Mouse (Mus musculus): ENCODE data around the gene Upp1. TPM values are rescaled to one million over a fixed set of nuclear protein-coding genes. Genes with fewer than 3 reads are reported as not detected.

The Upp1 gene
- polyA plus RNA-seq (2012; rRNA removed) = 2.6 and 3.2 TPM in 2 replicates

- DNase-seq (ENCODE audit: low read depth) = no peak
- TF ChIP-seq POLR2A (IDR thresholded peaks at IDR 0.05; ENCODE audit: borderline replicate concordance, extremely low read depth, insufficient read depth, insufficient read length, poor library complexity, severe bottlenecking) = no peak
- no peak for TF ChIP-seq CTCF (IDR thresholded peaks at IDR 0.05; ENCODE audit: borderline replicate concordance, extremely low read depth, insufficient read depth, insufficient read length)
Measured at GRCm38 (mm10) chr11:9118050-9118420, at the start of gene Upp1. TSS of gene Upp1 (plus strand) at chr11:9118103.

GRCm38 (mm10) chr11:9076444-9076843 lies 41.5 kb upstream of the Upp1 start:
- no peak for TF ChIP-seq CTCF (IDR thresholded peaks at IDR 0.05; ENCODE audit: borderline replicate concordance, extremely low read depth, insufficient read depth, insufficient read length)
- no peak for TF ChIP-seq POLR2A (IDR thresholded peaks at IDR 0.05; ENCODE audit: borderline replicate concordance, extremely low read depth, insufficient read depth, insufficient read length, poor library complexity, severe bottlenecking)
- DNase-seq (ENCODE audit: low read depth) = no peak

- no peak for DNase-seq (ENCODE audit: low read depth)
- no peak for TF ChIP-seq CTCF (IDR thresholded peaks at IDR 0.05; ENCODE audit: borderline replicate concordance, extremely low read depth, insufficient read depth, insufficient read length)
- no peak for TF ChIP-seq POLR2A (IDR thresholded peaks at IDR 0.05; ENCODE audit: borderline replicate concordance, extremely low read depth, insufficient read depth, insufficient read length, poor library complexity, severe bottlenecking)
Measured at GRCm38 (mm10) chr11:9113189-9113588, 4.7 kb upstream of the Upp1 start.

GRCm38 (mm10) chr11:9115367-9116120 lies 2.4 kb upstream of the Upp1 start:
- no peak for DNase-seq (ENCODE audit: low read depth)
- TF ChIP-seq CTCF (IDR thresholded peaks at IDR 0.05; ENCODE audit: borderline replicate concordance, extremely low read depth, insufficient read depth, insufficient read length) = no peak
- TF ChIP-seq POLR2A (IDR thresholded peaks at IDR 0.05; ENCODE audit: borderline replicate concordance, extremely low read depth, insufficient read depth, insufficient read length, poor library complexity, severe bottlenecking) = no peak

GRCm38 (mm10) chr11:9116121-9116520 lies 1.8 kb upstream of the Upp1 start:
- DNase-seq (ENCODE audit: low read depth) = no peak
- no peak for TF ChIP-seq CTCF (IDR thresholded peaks at IDR 0.05; ENCODE audit: borderline replicate concordance, extremely low read depth, insufficient read depth, insufficient read length)
- no peak for TF ChIP-seq POLR2A (IDR thresholded peaks at IDR 0.05; ENCODE audit: borderline replicate concordance, extremely low read depth, insufficient read depth, insufficient read length, poor library complexity, severe bottlenecking)

- no peak for TF ChIP-seq POLR2A (IDR thresholded peaks at IDR 0.05; ENCODE audit: borderline replicate concordance, extremely low read depth, insufficient read depth, insufficient read length, poor library complexity, severe bottlenecking)
- TF ChIP-seq CTCF (IDR thresholded peaks at IDR 0.05; ENCODE audit: borderline replicate concordance, extremely low read depth, insufficient read depth, insufficient read length) = no peak
- DNase-seq (ENCODE audit: low read depth) = no peak
Measured at GRCm38 (mm10) chr11:9116916-9117315, 987 bp upstream of the Upp1 start.

- no peak for TF ChIP-seq CTCF (IDR thresholded peaks at IDR 0.05; ENCODE audit: borderline replicate concordance, extremely low read depth, insufficient read depth, insufficient read length)
- TF ChIP-seq POLR2A (IDR thresholded peaks at IDR 0.05; ENCODE audit: borderline replicate concordance, extremely low read depth, insufficient read depth, insufficient read length, poor library complexity, severe bottlenecking) = no peak
- peak; percentile 31 for DNase-seq (ENCODE audit: low read depth)
Measured at GRCm38 (mm10) chr11:9117358-9118049, 399 bp upstream of the Upp1 start.

GRCm38 (mm10) chr11:9118421-9119121 lies 668 bp downstream of the Upp1 start:
- DNase-seq (ENCODE audit: low read depth) = peak; percentile 37

GRCm38 (mm10) chr11:9119231-9120020 lies 1.5 kb downstream of the Upp1 start:
- TF ChIP-seq POLR2A (IDR thresholded peaks at IDR 0.05; ENCODE audit: borderline replicate concordance, extremely low read depth, insufficient read depth, insufficient read length, poor library complexity, severe bottlenecking) = no peak
- no peak for TF ChIP-seq CTCF (IDR thresholded peaks at IDR 0.05; ENCODE audit: borderline replicate concordance, extremely low read depth, insufficient read depth, insufficient read length)

More at GRCm38 (mm10) chr11:9118421-9119121, 668 bp downstream of the Upp1 start:
- TF ChIP-seq CTCF (IDR thresholded peaks at IDR 0.05; ENCODE audit: borderline replicate concordance, extremely low read depth, insufficient read depth, insufficient read length) = no peak
- TF ChIP-seq POLR2A (IDR thresholded peaks at IDR 0.05; ENCODE audit: borderline replicate concordance, extremely low read depth, insufficient read depth, insufficient read length, poor library complexity, severe bottlenecking) = no peak

GRCm38 (mm10) chr11:9122315-9122714 lies 4.4 kb downstream of the Upp1 start:
- no peak for DNase-seq (ENCODE audit: low read depth)
- TF ChIP-seq CTCF (IDR thresholded peaks at IDR 0.05; ENCODE audit: borderline replicate concordance, extremely low read depth, insufficient read depth, insufficient read length) (no peak), POLR2A (IDR thresholded peaks at IDR 0.05; ENCODE audit: borderline replicate concordance, extremely low read depth, insufficient read depth, insufficient read length, poor library complexity, severe bottlenecking) (no peak)

More at GRCm38 (mm10) chr11:9119231-9120020, 1.5 kb downstream of the Upp1 start:
- DNase-seq (ENCODE audit: low read depth) = peak; percentile 64
